Mouse (Mus musculus) liver, adult (tissue): ENCODE results near the gene Cpn1.
A peak's percentile ranks its signal among the peaks of the same experiment; 100 is the strongest.

Experiments
- GATA4 ChIP-seq: IDR thresholded peaks from 2 replicates; pipeline ENCODE4 v1.6.1; 2014; ENCODE audit warnings: mild to moderate bottlenecking, low read length; ENCODE audit not compliant: insufficient replicate concordance

Cpn1 gene

GRCm38 (mm10) chr19:43986069-43986794, at the start of gene Cpn1:
Gene Cpn1, minus strand, starts transcription at chr19:43986556.
- TF ChIP-seq GATA4: no peak; the same call in 1 of the 2 replicates

- TF ChIP-seq GATA4: no peak
Measured at GRCm38 (mm10) chr19:44033396-44033795, 47.0 kb upstream of the Cpn1 start.

GRCm38 (mm10) chr19:44032046-44032744, 45.8 kb upstream of the Cpn1 start:
- no peak for TF ChIP-seq GATA4

- TF ChIP-seq GATA4: no peak
Measured at GRCm38 (mm10) chr19:44030024-44030423, 43.7 kb upstream of the Cpn1 start.

- TF ChIP-seq GATA4: no peak
Measured at GRCm38 (mm10) chr19:44028972-44029371, 42.6 kb upstream of the Cpn1 start, which contains the start of gene Cyp2c23. Gene Cyp2c23, minus strand, starts transcription at chr19:44029208.

- no peak for TF ChIP-seq GATA4
Measured at GRCm38 (mm10) chr19:44026956-44027530, 40.7 kb upstream of the Cpn1 start.

- no peak for TF ChIP-seq GATA4
Measured at GRCm38 (mm10) chr19:44024921-44025585, 38.7 kb upstream of the Cpn1 start.

- no peak for TF ChIP-seq GATA4
Measured at GRCm38 (mm10) chr19:44023066-44023465, 36.7 kb upstream of the Cpn1 start.

- TF ChIP-seq GATA4: no peak
Measured at GRCm38 (mm10) chr19:44021502-44021901, 35.1 kb upstream of the Cpn1 start.

- no peak for TF ChIP-seq GATA4
Measured at GRCm38 (mm10) chr19:44019739-44020138, 33.4 kb upstream of the Cpn1 start.

GRCm38 (mm10) chr19:44013862-44014261, 27.5 kb upstream of the Cpn1 start:
- TF ChIP-seq GATA4: no peak

GRCm38 (mm10) chr19:44008784-44009183, 22.4 kb upstream of the Cpn1 start:
- no peak for TF ChIP-seq GATA4

- no peak for TF ChIP-seq GATA4
Measured at GRCm38 (mm10) chr19:44007186-44007585, 20.8 kb upstream of the Cpn1 start.

- TF ChIP-seq GATA4: no peak
Measured at GRCm38 (mm10) chr19:44005025-44005424, 18.7 kb upstream of the Cpn1 start.

- TF ChIP-seq GATA4: peak; percentile 36; the same call in 1 of the 2 replicates
Measured at GRCm38 (mm10) chr19:44004261-44004660, 17.9 kb upstream of the Cpn1 start.

- TF ChIP-seq GATA4: no peak
Measured at GRCm38 (mm10) chr19:44000720-44001119, 14.4 kb upstream of the Cpn1 start.

GRCm38 (mm10) chr19:44000061-44000460, 13.7 kb upstream of the Cpn1 start:
- TF ChIP-seq GATA4: no peak
